Mouse (Mus musculus) thymus, adult 18-20 months (tissue): ENCODE results near the gene Vmn1r195.
"Not testable (repeated sequence)": the region's sequence is repeated elsewhere in the genome, so short reads cannot be mapped to it uniquely, and the experiment has no call there.

ENCODE experiments used
- DNase-seq, 2 experiments: peaks; one replicate each; pipeline ENCODE4 v3.0.0; 2022; ENCODE audit warnings: mixed read lengths in 2 of 2

The Vmn1r195 gene

DNA sequence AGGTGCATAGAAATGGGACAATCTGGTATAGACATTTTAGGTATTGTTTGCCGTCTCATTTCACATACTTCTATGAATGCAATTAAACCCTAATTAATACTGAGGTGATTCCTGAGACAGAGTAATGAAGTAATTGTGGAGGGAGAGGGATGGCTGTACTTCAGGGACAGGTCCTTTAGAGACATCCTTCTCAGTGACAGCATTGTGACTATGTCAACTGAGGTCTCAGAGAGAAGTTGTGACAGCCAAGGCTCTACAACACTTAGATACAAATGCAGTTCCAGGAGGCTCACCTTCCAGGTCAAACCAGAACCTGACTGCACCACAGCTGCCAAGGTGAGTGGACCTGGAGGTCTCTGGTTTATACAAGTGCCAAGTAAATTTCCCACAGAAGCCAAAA, at the start of gene Vmn1r195:
Vmn1r195 (plus strand) TSS at position 301 of the 400 bp plus-strand sequence.
- not testable (repeated sequence) for DNase-seq

DNA sequence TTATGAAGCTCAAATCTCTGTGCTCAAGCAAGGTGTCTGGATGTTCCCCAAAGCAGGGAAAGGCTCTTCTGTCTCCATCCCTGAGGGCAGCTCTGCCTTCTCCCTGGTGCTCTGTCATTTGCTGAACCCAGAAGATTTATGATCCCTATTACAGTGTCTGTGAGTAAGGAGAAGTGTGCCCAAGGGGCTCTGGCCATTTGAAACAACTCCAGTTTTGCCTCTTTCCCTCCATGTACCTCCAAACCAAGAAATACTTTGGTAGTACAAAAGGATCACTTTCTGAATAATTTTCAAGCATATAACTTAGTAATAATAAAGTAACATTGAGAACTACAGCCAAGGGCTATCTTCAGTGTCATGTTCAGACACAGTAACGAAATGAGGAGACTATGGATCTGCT, 47.3 kb upstream of the Vmn1r195 start, which contains the start of gene Vmn1r193:
Vmn1r193 (minus strand) TSS at position 101 of the 400 bp plus-strand sequence.
- DNase-seq = not testable (repeated sequence)

DNA sequence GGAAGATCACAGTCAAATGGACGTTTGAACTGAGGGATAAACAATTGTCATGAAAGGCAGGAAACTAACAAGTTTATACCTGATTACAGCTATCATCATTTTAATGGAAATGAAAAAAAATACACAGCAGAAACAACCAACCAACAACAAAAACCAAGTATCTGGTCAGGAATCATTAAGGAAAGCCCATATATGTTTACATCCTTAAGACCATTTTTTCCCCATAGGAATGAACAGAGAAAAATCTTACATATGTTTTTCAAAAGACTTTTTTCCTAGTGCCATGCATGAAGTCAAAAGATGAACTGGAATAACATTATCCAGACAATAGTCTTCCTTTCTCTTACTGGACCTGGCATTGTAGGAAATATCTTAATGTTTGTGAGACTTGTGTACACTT, 26.4 kb upstream of the Vmn1r195 start, which contains the start of gene Vmn1r194:
Vmn1r194 (plus strand) TSS at position 301 of the 400 bp plus-strand sequence.
- DNase-seq = no peak

DNA sequence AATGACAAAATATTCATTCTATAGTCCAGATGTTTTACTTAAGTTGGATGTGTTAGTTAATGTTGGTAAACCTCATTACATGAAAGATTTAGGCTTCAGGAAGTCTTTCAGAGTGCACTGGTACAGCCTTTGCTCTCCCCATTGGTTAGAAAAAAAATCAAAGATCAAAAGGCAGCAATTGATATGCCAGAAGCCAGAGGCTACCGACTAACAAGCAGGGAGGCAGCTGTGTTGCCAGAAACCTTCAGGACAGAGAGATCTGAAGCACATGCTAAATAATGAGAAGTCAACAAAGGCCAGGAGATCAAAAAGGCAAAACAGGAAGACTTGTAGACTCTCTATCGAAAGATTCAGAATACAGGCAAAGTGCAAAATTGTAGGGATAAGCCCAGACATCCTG, 1.4 kb downstream of the Vmn1r195 start:
- no peak for DNase-seq

DNA sequence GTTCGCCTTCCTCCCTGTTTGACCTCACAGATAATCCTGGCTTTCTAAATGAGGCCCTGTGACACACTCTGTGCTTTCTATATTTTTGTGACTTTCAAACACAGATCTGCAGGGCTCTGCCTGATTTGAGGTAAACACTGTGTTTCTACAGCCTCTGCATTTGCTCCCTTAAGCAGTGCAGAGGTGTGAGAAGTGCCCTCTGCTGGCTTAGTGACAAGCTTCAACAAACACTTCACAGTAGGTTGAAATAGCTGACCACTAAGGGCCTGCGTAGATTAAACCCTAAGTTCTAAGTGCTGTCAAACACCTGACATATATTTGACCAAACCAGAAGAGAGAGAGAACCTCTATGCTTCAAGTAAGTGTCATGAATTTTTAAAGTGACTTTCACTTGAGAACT, 14.3 kb downstream of the Vmn1r195 start:
- no peak for DNase-seq

DNA sequence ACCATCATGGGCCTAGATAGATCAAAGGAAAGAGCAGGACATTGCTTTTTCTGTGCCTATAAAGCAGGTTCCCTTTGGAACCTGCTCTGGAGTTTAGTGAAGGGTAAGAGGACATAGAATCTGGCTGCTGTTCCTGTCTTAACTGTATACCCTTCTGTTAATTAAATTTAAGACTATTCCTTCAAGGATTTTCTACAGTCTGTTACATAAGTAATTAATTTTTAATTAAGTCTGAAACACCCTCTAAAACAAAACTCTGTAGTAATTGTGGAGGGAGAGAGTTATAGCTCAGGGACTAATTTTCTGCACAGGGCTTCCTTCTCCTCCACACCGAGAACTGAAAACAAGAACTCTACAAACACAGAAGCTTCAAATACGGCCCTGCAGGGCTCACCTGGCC, 19.3 kb downstream of the Vmn1r195 start, which contains the start of gene Vmn1r196:
Vmn1r196 (plus strand) TSS at position 301 of the 400 bp plus-strand sequence.
- no peak for DNase-seq

DNA sequence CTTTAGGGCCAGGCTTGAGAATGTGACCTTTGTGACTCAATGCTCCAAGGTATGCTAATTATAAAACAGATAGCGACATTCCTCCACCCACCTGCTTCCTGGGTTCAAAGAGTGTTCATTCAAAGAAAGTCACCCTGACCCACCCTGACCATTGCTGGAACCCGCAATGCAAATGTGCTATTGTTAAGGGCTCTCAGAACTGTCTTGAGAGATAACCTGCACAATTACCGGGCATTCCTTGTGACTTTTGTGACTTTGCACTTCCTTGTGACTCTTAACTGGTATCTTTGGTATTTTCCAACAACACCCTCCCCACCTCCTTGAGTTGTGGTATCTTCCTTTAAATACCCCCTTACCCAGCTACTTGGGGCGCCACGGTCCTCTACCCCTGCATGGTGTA, 37.8 kb downstream of the Vmn1r195 start:
- DNase-seq = not testable (repeated sequence)

DNA sequence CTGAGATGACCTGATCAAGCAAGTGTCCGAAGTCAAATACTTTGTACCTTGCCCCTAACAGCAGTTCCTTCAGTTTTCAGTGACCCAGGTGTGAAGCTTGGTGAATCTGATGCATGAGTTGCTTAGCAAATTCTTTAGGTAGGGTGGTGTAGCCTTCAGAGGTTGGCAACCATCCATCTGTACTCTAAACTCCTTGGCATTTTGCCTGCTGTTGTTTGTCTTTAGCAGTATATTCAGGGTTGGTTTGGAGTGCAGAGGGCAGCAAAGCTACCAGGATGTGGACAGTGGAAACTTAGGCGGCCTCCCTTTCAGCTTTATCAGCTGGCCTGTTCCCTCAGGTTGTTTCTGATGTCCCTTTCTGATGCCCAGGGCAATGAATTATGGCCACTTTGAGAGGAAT, 45.0 kb downstream of the Vmn1r195 start:
- no peak for DNase-seq

DNA sequence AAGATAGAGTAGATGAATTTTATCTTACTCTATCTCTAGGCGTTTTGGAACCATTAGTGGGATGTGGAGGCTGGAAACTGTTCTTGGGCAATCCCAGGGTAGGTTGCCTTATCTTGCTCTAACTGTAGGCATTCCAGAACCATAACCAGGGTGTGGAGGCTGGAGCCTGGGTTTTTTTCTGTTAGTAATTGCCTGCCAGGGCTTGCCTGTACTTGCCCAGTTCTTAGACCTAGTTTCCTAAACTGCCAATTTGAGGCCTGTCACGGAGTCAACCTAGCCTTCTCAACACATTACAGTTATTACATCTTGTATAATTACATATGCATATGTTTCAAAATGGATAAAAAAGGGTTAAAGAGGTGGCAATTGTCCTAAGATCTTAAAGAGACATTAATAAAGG, 47.0 kb downstream of the Vmn1r195 start:
- DNase-seq = no peak

DNA sequence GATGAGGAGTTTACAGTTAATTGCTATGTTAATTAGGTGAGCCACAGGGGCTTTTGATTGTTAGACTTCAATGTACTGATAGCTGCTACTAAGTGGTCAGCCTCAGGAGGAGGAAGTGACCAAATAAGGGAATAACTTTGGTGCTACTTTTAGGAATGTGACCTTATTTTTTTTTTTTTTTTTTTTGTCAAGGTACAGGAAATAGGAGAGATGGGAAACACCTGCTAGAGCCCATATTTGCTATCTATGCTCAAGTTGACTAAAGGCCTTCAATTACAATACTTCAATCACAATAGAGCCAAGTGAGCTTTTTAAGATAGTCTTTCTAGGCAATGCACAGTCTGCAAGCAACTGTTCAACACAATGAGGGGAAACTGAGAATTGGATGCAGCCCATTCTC, 49.8 kb downstream of the Vmn1r195 start:
- DNase-seq = no peak

DNA sequence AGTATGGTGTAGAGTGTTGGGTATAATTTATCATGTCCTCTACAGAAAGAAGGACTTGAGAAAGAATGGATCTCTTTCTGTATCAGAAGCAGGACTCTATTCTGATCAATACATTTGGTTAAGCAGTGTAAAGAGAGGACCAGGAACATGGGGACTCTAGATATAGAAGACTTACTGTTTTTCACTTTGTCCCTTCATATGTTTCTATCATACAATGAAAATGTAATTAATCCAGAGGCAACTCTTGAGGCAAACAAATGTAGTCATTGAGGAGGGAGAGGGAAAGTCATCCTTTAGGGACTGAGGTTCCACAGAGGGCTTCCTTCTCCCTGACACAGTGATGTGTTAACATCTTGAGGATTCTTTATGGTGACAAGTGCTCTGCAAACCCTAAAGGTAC, 54.0 kb downstream of the Vmn1r195 start, which contains the start of gene Vmn1r197:
Vmn1r197 (plus strand) TSS at position 301 of the 400 bp plus-strand sequence.
- no peak for DNase-seq
